Mouse (Mus musculus): ENCODE results near the gene Rabl6. TPM values are rescaled to one million over a fixed set of nuclear protein-coding genes. Genes with fewer than 3 reads are reported as not detected.
"Not testable (repeated sequence)": the region's sequence is repeated elsewhere in the genome, so short reads cannot be mapped to it uniquely, and the experiment has no call there.

Rabl6 gene
- polyA plus RNA-seq, 1 experiment, result 158 TPM

- H3K4me3 ChIP-seq (ENCODE audit: insufficient read depth, low read length), result no peak overlapping the region
- no peak for TF ChIP-seq CTCF (IDR thresholded peaks at IDR 0.05; ENCODE audit: extremely low read depth, insufficient read depth, low read length)
- no peak for TF ChIP-seq POLR2A (IDR thresholded peaks at IDR 0.05; ENCODE audit: extremely low read depth, insufficient read depth, low read length)
Measured at GRCm38 (mm10) chr2:25568473-25569019, 39.8 kb downstream of the Rabl6 start.

GRCm38 (mm10) chr2:25566558-25566957, 41.8 kb downstream of the Rabl6 start:
- no peak overlapping the region for H3K27ac ChIP-seq (ENCODE audit: insufficient read depth, low read length)
- H3K4me1 ChIP-seq (ENCODE audit: control insufficient read depth, insufficient read depth, low read length), result no peaks in the 10 kb centered on the region
- H3K4me3 ChIP-seq (ENCODE audit: insufficient read depth, low read length), result no peak overlapping the region
- TF ChIP-seq POLR2A (IDR thresholded peaks at IDR 0.05; ENCODE audit: extremely low read depth, insufficient read depth, low read length), result no peak
- no peak for TF ChIP-seq CTCF (IDR thresholded peaks at IDR 0.05; ENCODE audit: extremely low read depth, insufficient read depth, low read length)

More at GRCm38 (mm10) chr2:25568473-25569019, 39.8 kb downstream of the Rabl6 start:
- Histone ChIP-seq H3K27ac (ENCODE audit: insufficient read depth, low read length) (no peak overlapping the region), H3K4me1 (ENCODE audit: control insufficient read depth, insufficient read depth, low read length) (no peaks in the 10 kb centered on the region)

- no peak overlapping the region for H3K4me3 ChIP-seq (ENCODE audit: insufficient read depth, low read length)
- H3K27ac ChIP-seq (ENCODE audit: insufficient read depth, low read length), result no peak overlapping the region
- H3K4me1 ChIP-seq (ENCODE audit: control insufficient read depth, insufficient read depth, low read length), result no peaks in the 10 kb centered on the region
- no peak for TF ChIP-seq CTCF (IDR thresholded peaks at IDR 0.05; ENCODE audit: extremely low read depth, insufficient read depth, low read length)
- no peak for TF ChIP-seq POLR2A (IDR thresholded peaks at IDR 0.05; ENCODE audit: extremely low read depth, insufficient read depth, low read length)
Measured at GRCm38 (mm10) chr2:25565741-25566140, 42.6 kb downstream of the Rabl6 start.

- TF ChIP-seq POLR2A (IDR thresholded peaks at IDR 0.05; ENCODE audit: extremely low read depth, insufficient read depth, low read length) (no peak), CTCF (IDR thresholded peaks at IDR 0.05; ENCODE audit: extremely low read depth, insufficient read depth, low read length) (no peak)
- Histone ChIP-seq H3K4me3 (ENCODE audit: insufficient read depth, low read length) (no peak overlapping the region), H3K27ac (ENCODE audit: insufficient read depth, low read length) (no peak overlapping the region), H3K4me1 (ENCODE audit: control insufficient read depth, insufficient read depth, low read length) (peaks cover 5% of the 10 kb centered on the region; the same call in 1 of the 2 replicates)
Measured at GRCm38 (mm10) chr2:25561946-25562345, 46.4 kb downstream of the Rabl6 start.

GRCm38 (mm10) chr2:25560551-25560950, 47.8 kb downstream of the Rabl6 start:
- H3K4me1 ChIP-seq (ENCODE audit: control insufficient read depth, insufficient read depth, low read length), result peaks cover 5% of the 10 kb centered on the region; the same call in 1 of the 2 replicates
- no peak overlapping the region for H3K27ac ChIP-seq (ENCODE audit: insufficient read depth, low read length)
- H3K4me3 ChIP-seq (ENCODE audit: insufficient read depth, low read length), result no peak overlapping the region
- no peak for TF ChIP-seq CTCF (IDR thresholded peaks at IDR 0.05; ENCODE audit: extremely low read depth, insufficient read depth, low read length)
- no peak for TF ChIP-seq POLR2A (IDR thresholded peaks at IDR 0.05; ENCODE audit: extremely low read depth, insufficient read depth, low read length)

DNA sequence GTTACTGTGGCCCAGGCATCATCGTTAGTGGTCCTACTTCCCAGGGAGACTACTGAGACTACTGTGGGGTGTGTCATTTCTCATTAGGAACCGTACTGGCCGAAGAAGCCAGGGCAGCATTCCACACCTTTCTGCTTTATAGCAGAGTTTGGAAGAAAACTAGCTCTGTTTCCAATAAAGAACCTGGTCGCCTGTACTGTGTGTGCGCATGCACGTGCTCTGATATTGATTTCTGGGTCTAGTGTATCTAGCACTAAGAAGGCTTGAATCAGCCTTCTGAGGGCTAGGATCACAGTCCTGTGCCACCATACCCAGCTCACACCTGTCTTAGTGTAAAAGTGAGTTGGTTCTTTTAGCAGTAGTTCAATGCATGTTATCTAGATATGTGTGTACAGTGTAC, 49.5 kb downstream of the Rabl6 start:
- H3K4me3 ChIP-seq (ENCODE audit: insufficient read depth, low read length), result peak overlapping the region; percentile 94; the same call in 1 of the 2 replicates
- TF ChIP-seq POLR2A (IDR thresholded peaks at IDR 0.05; ENCODE audit: extremely low read depth, insufficient read depth, low read length) (no peak), CTCF (IDR thresholded peaks at IDR 0.05; ENCODE audit: extremely low read depth, insufficient read depth, low read length) (no peak)
- H3K4me1 ChIP-seq (ENCODE audit: control insufficient read depth, insufficient read depth, low read length), result peaks cover 5% of the 10 kb centered on the region; the same call in 1 of the 2 replicates
- no peak overlapping the region for H3K27ac ChIP-seq (ENCODE audit: insufficient read depth, low read length)

DNA sequence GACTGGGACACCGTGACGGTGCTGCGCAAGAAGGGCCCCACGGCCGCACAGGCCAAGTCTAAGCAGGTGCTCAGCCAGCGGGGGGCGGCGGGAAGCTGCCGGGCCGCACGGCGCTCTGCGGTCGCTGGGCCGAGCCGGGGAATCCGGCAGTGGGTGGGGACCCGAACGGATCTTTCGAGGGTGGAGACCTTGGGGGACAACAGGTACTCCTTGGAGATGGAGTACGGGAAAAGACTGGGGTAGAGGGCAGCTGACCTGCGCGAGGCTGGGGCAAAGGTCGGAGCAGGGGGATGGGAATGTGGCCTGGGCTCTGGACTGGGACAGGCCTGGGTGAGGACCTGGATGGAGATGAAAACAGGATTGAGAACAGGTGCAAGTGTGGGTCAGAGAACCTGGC, 50.4 kb downstream of the Rabl6 start:
- Histone ChIP-seq H3K4me1 (ENCODE audit: control insufficient read depth, insufficient read depth, low read length) (peaks cover 5% of the 10 kb centered on the region; the same call in 1 of the 2 replicates), H3K27ac (ENCODE audit: insufficient read depth, low read length) (peak overlapping the region; percentile 38), H3K4me3 (ENCODE audit: insufficient read depth, low read length) (peak overlapping the region; percentile 94)
- no peak for TF ChIP-seq CTCF (IDR thresholded peaks at IDR 0.05; ENCODE audit: extremely low read depth, insufficient read depth, low read length)
- TF ChIP-seq POLR2A (IDR thresholded peaks at IDR 0.05; ENCODE audit: extremely low read depth, insufficient read depth, low read length), result no peak

DNA sequence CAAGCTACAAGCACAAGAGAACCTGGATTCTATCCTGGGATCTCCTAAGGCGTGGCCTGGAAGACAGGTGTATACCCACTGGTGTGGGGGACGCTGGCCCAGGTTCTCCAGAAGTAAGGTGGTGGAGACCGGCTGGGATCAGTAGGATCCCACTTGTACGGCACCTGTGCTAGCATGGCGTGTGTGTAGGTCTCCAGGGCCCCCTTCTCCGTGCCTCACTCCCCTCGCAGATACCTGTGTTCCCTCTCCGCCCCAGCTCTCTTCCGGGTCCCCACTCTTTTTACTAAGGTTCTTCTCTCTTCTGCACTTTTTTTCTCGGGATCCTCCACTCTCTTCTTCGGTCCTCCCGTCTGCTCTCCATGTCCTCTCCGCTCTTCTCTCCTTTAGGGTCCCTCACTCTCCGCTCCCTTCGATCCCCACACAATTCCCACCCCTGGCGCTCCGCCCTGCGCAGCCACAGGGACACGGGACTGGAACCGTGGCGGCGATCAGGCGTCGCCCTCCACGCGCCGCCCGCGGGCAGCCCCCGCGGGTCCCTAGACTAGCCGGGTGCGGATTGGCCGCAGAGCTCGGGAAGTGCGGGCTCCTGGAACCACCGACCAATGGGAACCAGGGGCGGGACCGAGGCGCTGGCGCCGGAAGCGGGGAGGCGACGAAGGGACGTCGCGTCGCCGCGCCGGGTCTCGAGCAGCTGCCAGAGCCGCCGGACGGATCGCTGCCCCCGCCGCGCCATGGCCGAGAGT, 50.9 kb downstream of the Rabl6 start, which contains the start of gene Edf1:
Gene Edf1 (plus strand): TSS at position 627 of the 743 bp plus-strand sequence.
- H3K4me3 ChIP-seq (ENCODE audit: insufficient read depth, low read length), result peak within 1 kb of the TSS; percentile 94
- TF ChIP-seq POLR2A (IDR thresholded peaks at IDR 0.05; ENCODE audit: extremely low read depth, insufficient read depth, low read length) (peak; percentile 34; the same call in 1 of the 2 replicates), CTCF (IDR thresholded peaks at IDR 0.05; ENCODE audit: extremely low read depth, insufficient read depth, low read length) (no peak)
- H3K27ac ChIP-seq (ENCODE audit: insufficient read depth, low read length), result peak within 1 kb of the TSS; percentile 76
- peaks cover 5% of the 10 kb centered on the region; the same call in 1 of the 2 replicates for H3K4me1 ChIP-seq (ENCODE audit: control insufficient read depth, insufficient read depth, low read length)

DNA sequence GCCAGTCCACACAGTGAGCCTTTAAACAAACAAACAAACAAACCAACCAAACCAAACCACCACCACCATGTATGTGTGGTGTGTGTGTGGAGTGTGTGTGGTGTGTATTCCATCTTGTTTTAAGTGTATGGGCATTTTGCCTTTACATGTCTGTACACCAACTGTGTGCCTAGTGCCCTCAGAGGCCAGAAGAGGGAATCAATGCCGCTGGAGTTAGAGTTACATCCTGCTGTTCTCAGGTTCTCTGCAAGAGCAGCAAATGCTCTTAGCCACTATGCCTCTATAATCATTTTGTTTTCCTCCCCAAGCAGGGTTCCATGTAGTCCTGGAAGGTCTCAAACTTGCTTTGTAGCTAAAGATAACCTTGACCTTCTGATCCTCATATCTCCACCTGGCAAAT, 52.0 kb downstream of the Rabl6 start:
- Histone ChIP-seq H3K27ac (ENCODE audit: insufficient read depth, low read length) (no peak overlapping the region), H3K4me3 (ENCODE audit: insufficient read depth, low read length) (no peak overlapping the region), H3K4me1 (ENCODE audit: control insufficient read depth, insufficient read depth, low read length) (peaks cover 5% of the 10 kb centered on the region; the same call in 1 of the 2 replicates)
- TF ChIP-seq POLR2A (IDR thresholded peaks at IDR 0.05; ENCODE audit: extremely low read depth, insufficient read depth, low read length), result no peak
- TF ChIP-seq CTCF (IDR thresholded peaks at IDR 0.05; ENCODE audit: extremely low read depth, insufficient read depth, low read length), result no peak

DNA sequence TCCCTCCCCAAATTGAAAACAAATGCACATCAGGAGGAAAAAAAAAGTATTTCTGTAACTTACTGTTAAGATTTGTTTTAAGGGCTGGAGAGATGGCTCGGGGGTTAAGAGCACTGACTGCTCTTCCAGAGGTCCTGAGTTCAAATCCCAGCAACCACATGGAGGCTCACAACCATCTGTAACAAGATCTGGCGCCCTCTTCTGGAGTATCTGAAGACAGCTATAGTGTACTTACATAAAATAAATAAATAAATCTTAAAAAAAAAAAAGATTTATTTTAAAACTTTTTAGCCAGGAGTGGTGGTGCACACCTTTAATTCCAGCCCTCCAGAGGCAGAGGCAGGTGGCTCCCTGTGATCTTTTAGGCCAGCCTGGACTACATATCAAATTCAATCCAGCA, 52.8 kb downstream of the Rabl6 start:
- not testable (repeated sequence) for H3K27ac ChIP-seq (ENCODE audit: insufficient read depth, low read length); H3K4me3 ChIP-seq (ENCODE audit: insufficient read depth, low read length); H3K4me1 ChIP-seq (ENCODE audit: control insufficient read depth, insufficient read depth, low read length)

GRCm38 (mm10) chr2:25553171-25553786, 55.0 kb downstream of the Rabl6 start:
- H3K4me1 ChIP-seq (ENCODE audit: control insufficient read depth, insufficient read depth, low read length); H3K4me3 ChIP-seq (ENCODE audit: insufficient read depth, low read length); H3K27ac ChIP-seq (ENCODE audit: insufficient read depth, low read length): not testable (repeated sequence)

Data from cortical plate, adult 2 months (tissue).